Mouse (Mus musculus) 3T3-L1 (cell line): ENCODE results near the gene Fam117a.

ENCODE experiments used
- DNase-seq: peaks from one replicate; pipeline ENCODE4 v3.0.0-alpha.2; 2015; ENCODE audit warnings: low read depth, low spot score

Gene Fam117a

DNA sequence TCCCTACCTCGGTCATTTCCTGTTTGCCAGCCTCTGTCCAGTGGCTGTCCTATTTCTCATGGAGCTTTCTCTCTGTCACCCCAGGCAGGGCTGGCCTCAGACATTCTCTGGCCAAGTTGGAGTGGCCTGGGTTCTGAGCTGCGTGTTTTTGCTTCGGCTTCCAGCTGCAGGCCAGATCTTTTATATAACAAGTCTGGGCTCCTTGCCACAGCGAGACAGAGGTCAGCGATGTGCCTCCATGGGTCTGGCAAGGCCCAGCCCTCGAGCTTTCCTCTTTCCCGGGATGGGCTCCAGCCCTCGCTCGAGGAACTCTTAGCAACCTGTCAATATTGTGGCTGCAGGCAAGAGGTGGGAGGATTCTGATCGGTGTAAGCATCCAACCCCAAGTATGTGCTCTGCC, 28.8 kb downstream of the Fam117a start:
- DNase-seq = peak; percentile 80

DNA sequence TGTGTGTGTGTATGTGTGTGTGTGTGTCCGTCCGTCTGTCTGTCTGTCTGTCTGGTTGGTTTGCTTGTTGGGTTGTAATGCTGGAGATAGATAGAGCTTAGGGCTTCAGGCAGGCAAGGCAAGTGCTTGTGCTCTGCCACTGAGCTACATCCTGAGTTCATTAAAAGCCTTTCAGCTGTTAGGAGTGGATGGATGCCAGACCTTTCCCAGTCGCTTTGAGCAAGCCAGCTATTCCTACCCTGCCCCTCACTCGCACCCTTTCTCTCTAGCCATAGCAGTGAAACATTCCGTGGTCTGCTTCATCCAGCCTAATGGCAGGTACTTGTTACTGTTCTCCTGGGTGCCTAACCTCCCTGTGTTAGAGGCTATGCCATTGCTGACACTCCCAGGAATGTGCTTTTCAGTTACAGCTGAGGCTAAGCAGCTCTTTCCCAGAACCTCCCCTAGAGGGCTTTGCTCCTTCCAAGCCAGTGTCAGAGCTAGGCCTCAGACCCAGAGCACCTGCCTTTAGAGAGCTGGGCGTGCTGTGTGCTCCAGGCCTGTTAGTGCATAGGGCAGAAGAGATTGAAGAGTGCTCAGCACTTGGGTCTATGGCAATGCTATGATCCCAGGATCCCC, 29.6 kb downstream of the Fam117a start:
- DNase-seq = peak; percentile 66

GRCm38 (mm10) chr11:95367011-95367735, 30.4 kb downstream of the Fam117a start:
- no peak for DNase-seq

DNA sequence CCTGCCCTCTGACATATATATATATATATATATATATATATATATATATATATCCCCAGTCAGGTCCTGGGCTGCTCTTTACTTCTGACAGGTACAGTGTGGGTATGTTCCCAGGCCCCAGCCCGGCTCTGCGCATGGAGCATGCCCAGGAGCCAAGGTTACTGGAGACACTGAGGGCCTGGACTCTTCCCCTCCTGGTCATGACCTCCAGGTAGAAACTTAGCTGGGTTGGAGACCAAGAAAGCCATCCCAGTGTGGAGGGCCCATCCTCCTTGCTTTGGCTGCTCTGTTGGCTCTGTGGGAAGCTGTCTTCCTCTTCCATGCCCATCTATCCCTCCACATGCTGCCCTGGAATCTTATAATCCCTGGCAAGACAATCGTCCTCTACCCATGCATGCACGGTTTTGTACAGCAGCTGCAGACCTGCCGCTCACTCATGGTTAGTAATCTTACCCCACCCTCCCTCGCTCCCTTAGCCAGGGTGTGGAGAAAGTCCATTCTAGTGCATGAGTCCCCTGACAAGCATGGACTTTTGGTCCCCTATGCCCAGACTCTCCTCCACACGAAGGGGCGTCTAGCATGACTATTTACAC, 31.5 kb downstream of the Fam117a start:
- DNase-seq = no peak

DNA sequence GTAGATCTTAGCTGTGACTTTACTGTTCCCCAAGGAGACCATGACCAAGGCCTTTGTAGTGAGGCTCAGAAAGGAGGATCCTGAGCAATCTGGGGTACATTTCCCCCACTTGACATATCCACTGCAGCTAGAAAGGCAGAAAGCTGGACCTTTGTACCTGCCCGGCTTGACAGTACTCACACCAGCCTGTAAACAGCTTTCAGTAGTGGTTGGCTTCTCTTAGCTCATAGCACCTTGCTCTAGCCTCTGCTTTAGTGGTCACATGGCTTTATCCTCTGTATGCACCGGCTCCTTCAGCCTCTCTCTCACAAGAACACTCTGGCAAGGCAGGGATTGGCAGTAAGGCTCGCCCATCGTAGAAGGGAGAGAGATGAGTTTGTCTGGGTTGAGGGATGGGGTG, 32.1 kb downstream of the Fam117a start:
- no peak for DNase-seq

DNA sequence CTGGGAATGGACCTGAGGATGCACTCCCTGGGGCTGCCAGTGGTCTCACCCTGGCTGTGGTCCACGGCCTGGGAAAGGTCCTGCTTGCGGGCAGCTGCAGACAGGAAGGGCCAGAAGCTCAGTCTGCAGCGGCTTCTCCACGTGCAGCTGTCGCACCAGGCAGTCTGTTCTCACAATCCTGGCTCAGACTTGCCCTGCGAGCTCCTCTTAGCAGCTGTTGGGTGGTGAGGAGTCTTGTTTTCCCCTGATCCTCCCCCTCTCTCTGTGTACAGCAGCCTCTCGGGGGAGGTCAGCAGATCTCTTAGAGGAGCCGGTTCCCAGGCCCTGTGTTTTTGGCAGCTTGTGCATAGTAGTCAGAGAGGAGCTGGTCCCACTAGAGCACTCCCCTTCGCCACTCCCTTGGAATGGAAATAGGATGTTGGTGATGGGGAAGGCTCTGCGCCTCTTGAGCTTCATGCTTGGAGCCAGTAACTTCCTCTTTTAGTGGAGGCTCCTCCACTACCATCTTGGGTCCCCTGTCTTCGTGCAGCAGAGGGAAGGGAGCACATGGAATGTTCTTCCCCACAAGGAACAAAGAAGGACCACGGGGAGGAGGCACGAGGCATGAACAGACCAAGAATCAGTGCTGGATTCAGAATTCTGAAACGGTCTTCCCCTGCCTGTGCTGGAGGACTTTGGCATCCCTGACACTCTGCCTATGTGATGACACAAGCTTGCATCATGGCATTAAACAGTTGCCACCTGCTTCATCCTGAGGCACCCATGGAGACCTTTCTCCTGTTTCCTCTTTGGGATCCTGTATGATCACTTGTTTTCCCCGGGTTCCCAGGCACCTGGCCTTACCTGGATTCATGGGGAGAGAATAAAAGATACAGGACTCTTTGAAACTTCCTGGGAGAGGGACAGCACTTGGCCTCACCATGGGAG, 33.4 kb downstream of the Fam117a start:
- peak; percentile 46 for DNase-seq

- DNase-seq = no peak
Observed at GRCm38 (mm10) chr11:95371182-95371581, 34.4 kb downstream of the Fam117a start.

DNA sequence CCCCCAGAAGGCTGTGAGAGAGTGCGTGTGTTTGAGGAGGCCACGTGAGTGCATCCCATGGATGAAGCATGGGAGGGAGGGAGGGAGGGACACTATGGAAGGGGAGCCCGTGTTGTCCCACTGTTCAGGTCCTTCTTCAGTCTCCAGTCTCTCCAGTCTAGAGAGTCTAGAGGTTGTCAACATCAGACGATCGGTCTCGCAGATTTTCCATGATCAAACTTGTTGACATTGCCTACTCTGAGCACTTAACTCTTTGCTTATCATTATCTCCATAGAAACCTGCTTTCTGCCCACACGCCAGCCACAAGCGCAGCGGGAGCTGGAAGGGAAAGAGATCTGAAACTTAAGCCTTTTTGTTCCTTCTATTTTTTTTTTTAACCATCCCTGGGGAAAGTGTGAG, 42.1 kb downstream of the Fam117a start:
- DNase-seq = peak; percentile 36

DNA sequence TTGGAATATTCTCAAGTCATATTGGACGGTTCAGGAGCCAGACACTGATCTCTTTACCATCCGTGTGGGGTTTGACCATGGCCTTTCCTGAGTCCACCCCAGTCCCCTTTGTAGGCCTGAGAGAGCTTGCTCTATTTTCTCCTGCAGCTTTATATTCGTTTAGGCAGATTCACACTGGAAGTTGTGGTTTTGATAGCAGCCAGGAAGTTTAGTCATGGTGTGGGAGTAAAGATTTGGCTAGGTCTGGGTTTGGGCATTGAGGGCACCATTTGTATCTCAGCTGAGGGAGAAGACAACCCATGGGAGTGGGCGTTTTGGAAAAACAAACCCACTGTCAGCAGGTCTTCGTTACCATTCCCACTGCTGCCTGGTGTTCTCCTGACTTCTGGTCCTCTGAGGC, 42.7 kb downstream of the Fam117a start:
- peak; percentile 81 for DNase-seq

- DNase-seq = no peak
Observed at GRCm38 (mm10) chr11:95380711-95381110, 43.9 kb downstream of the Fam117a start.

DNA sequence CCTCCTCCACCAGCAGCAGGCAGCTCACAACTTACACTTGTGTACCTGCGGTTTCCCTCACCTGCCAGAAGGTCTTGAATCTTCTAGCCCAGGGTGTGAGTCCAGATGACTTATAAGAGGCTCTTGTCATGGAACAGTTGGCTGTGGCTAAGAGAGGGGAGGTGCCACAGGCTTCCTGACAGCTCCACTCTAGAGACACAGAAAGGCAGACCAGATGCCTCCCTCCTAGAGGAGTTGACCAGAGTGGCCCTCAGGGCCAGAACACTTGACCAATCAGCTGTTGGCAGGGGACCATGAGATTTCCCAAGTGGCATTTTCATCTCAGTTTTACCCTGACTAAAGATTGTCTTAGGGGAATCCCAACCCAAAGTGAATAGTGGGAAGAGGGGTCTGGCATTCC, 44.3 kb downstream of the Fam117a start:
- DNase-seq = peak; percentile 23

DNA sequence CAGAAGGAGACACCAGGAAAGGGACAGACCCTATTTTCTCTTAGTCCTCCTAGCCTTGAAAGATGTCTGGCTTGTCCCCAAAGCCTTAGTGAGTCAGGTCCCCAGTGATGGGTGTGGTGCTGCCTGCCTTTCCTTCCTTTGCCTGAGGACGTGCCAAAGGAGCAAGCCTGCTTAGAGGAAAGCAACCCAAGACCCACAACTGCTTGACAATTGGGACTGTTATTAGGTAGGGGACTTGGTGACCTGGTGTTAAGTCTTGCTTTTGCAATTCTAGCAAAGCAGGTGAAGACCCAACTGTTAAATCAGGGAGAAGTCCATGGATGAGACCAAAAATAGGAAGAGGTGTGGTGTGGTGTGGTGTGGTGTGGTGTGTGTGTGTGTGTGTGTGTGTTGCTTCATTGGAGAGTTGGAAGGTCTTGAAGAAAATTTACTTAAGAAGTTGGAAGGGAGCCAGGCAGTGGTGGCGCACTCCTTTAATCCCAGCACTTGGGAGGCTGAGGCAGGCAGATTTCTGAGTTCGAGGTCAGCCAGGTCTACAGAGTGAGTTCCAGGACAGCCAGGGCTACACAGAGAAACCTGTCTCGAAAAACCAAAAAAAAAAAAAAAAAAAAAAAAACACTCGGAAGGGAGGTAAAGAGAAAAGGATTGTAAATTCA, 46.6 kb downstream of the Fam117a start:
- peak; percentile 76 for DNase-seq

DNA sequence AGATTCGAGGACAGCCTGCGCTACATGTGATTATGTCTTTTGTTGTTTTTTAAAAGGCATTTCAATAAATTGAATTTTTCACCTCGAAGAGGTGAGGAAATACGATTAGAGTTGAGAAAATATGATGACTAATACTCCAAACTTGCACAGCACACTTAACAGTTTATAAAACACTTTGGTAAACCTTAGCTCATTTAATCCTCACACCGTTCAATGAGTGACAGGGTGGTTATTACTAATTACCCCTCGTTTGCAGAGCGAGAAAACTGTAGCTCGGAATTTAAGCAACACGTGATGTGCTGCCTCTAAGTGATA, 47.1 kb downstream of the Fam117a start:
- no peak for DNase-seq

- DNase-seq = peak; percentile 99
Observed at GRCm38 (mm10) chr11:95384319-95384972, 47.6 kb downstream of the Fam117a start, which contains the start of gene Slc35b1. Slc35b1 (plus strand) TSS chr11:95384692.

DNA sequence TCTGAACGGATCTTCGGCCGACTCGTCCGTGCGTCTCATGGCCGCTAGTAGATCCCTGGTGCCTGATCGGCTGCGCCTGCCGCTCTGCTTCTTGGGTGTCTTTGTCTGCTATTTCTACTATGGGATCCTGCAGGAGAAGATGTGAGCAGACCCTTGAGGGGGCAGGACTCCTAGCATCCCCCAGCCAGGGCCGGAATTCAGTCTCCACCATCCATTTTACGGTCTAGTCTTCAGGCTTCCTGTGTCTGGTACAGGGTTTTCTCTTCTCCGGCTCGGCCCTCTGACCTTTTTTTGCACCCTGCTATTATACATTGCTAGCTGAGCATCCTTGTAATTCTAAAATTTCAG, 48.1 kb downstream of the Fam117a start:
- no peak for DNase-seq

DNA sequence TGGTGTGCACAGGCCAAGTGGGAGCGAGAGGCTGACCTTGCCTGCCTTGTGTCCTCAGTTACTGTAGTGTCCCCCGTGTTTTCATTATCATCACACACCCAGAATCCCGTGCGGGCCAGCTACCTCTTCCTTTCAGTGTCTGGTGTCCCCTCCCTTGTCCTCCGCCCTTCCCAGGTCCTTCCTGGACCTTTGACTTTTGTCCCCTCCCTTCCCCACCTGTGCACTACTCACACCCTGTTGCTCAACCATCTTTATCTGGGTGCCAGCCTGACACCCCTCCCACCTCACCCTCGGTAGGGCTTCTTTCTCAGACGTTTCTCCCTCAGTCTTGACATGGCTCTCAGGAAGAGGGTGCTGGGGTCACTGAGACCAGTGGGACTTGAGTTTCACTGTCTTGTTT, 50.5 kb downstream of the Fam117a start:
- no peak for DNase-seq

DNA sequence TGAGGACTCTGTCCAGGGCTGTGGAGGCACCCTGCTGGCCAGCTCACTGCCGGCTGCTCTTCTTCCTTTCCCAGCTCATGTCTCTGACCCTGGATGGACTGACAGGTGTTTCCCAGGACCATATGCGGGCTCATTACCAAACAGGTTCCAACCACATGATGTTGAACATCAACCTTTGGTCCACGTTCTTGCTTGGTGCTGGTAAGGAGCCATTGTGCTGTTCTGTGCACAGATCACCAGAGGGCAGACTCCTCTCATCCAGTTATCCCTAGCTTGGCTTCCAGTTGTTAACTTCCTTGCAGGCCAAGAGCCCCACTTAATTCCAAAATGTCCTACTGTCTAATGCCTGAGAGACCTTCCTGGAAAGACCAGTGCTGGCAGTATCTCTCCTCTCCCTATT, 52.2 kb downstream of the Fam117a start:
- peak; percentile 58 for DNase-seq

DNA sequence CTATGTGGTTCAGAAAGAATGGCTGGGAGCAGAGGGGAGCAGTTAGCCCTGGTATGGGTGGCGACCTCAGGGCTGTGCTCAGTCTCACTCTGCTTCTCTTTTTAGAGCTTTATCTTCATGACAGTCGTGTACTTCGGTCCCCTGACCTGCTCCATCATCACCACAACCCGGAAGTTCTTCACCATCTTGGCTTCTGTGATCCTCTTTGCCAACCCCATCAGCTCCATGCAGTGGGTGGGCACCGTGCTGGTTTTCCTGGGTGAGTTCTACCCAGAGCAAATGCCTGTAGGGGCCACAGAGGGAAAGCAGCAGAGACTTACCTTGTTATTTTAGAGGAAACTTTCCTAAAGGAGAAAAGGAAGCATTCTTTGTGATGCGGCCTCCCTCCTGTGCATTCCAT, 53.6 kb downstream of the Fam117a start:
- no peak for DNase-seq

GRCm38 (mm10) chr11:95391201-95391600, 54.4 kb downstream of the Fam117a start:
- DNase-seq = no peak

DNA sequence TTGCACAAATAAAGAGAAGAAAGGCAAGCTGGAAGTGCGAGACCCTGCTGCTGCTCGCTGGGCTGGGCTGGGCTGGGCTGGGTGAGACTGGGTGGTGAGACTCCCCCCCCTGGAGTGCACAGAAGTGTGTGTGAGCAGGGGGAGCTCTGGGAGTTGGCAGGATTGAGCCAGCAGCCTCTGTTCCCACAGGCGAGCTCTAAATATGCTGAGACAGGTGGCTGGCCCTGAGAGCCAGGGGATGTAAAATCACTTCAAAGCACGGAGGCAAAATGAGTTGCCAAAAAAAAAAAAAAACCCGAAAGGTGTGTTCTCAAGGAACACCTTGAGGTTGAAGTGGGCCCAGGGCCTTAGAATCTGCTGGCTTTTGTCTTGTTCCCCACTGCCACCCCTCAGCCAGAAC, 54.9 kb downstream of the Fam117a start:
- DNase-seq = no peak

- no peak for DNase-seq
Observed at GRCm38 (mm10) chr11:95392223-95392667, 55.4 kb downstream of the Fam117a start.
